Mouse (Mus musculus) intestine, embryonic 16.5 days (tissue): ENCODE results near the gene Zfp326. TPM values are rescaled to one million over a fixed set of nuclear protein-coding genes. Genes with fewer than 3 reads are reported as not detected.

Experiments
- polyA plus RNA-seq: library from polyadenylated mRNA; unstranded; fragments of >200 nt; fragmentation: Nextera tagmentation; extraction: Ambion mirVana; gene quantifications from 2 replicates; pipeline ENCODE4 v1.2.1, GENCODE M21; 2015

The Zfp326 gene
- polyA plus RNA-seq, 1 experiment from 2014 or later: 25.2 TPM

Other genes with a start within 250 kb of the Zfp326 start
- 8.9 and 10.9 TPM in 2 replicates for gene Lrrc8d, start 176.6 kb upstream of the Zfp326 start, polyA plus RNA-seq